Mouse (Mus musculus): ENCODE data around the gene Cdk2ap2. TPM values are rescaled to one million over a fixed set of nuclear protein-coding genes. Genes with fewer than 3 reads are reported as not detected.

Gene Cdk2ap2
- polyA plus RNA-seq, 1 experiment from 2014 or later = 79.2 TPM

- ATAC-seq (ENCODE audit: low FRiP score) (no peak), DNase-seq (ENCODE audit: low spot score) (no peak)
- H3K4me1 ChIP-seq (replicated peaks; ENCODE audit: control insufficient read depth, insufficient read depth, low read length) = peaks cover 30% of the 10 kb centered on the region
- H3K9me3 ChIP-seq (ENCODE audit: control insufficient read depth, low read length) = no peaks in the 10 kb centered on the region
- WGBS = 88% methylated on average over 3 of the region's 3 CpGs
- H3K36me3 ChIP-seq (replicated peaks; ENCODE audit: control insufficient read depth, insufficient read depth) = peaks cover 27% of the 10 kb centered on the region
- H3K27me3 ChIP-seq (ENCODE audit: control insufficient read depth, insufficient read depth, low read length) = peaks cover 9% of the 10 kb centered on the region; the same call in 1 of the 2 replicates
- no peak overlapping the region for H3K4me2 ChIP-seq (replicated peaks)
- H3K9ac ChIP-seq = no peak overlapping the region
- no peak overlapping the region for H3K4me3 ChIP-seq (replicated peaks; ENCODE audit: low read length)
- H3K27ac ChIP-seq = no peak overlapping the region
These were observed 6.8 kb downstream of the Cdk2ap2 start for GRCm38 (mm10) chr19:4103792-4104191.

GRCm38 (mm10) chr19:4104675-4105194 lies 7.8 kb downstream of the Cdk2ap2 start:
- Histone ChIP-seq H3K9me3 (ENCODE audit: control insufficient read depth, low read length) (no peaks in the 10 kb centered on the region), H3K4me3 (replicated peaks; ENCODE audit: low read length) (no peak overlapping the region), H3K27ac (no peak overlapping the region), H3K4me1 (replicated peaks; ENCODE audit: control insufficient read depth, insufficient read depth, low read length) (peaks cover 20% of the 10 kb centered on the region), H3K9ac (no peak overlapping the region), H3K36me3 (replicated peaks; ENCODE audit: control insufficient read depth, insufficient read depth) (peaks cover 30% of the 10 kb centered on the region), H3K27me3 (ENCODE audit: control insufficient read depth, insufficient read depth, low read length) (peaks cover 9% of the 10 kb centered on the region; the same call in 1 of the 2 replicates), H3K4me2 (replicated peaks) (no peak overlapping the region)
- DNase-seq (ENCODE audit: low spot score) = no peak
- ATAC-seq (ENCODE audit: low FRiP score) = no peak
- 91% methylated on average over 16 of the region's 16 CpGs for WGBS

GRCm38 (mm10) chr19:4106654-4107053 lies 9.7 kb downstream of the Cdk2ap2 start:
- H3K27me3 ChIP-seq (ENCODE audit: control insufficient read depth, insufficient read depth, low read length) = peaks cover 4% of the 10 kb centered on the region; the same call in 1 of the 2 replicates
- no peaks in the 10 kb centered on the region for H3K9me3 ChIP-seq (ENCODE audit: control insufficient read depth, low read length)
- no peak overlapping the region for H3K4me3 ChIP-seq (replicated peaks; ENCODE audit: low read length)
- no peak overlapping the region for H3K27ac ChIP-seq
- DNase-seq (ENCODE audit: low spot score) (no peak), ATAC-seq (ENCODE audit: low FRiP score) (no peak)
- no peak overlapping the region for H3K9ac ChIP-seq
- H3K4me1 ChIP-seq (replicated peaks; ENCODE audit: control insufficient read depth, insufficient read depth, low read length) = peaks cover 5% of the 10 kb centered on the region; the same call in 1 of the 2 replicates
- peaks cover 46% of the 10 kb centered on the region for H3K36me3 ChIP-seq (replicated peaks; ENCODE audit: control insufficient read depth, insufficient read depth)
- no peak overlapping the region for H3K4me2 ChIP-seq (replicated peaks)
- 91% methylated on average over 14 of the region's 14 CpGs for WGBS

- Histone ChIP-seq H3K27me3 (ENCODE audit: control insufficient read depth, insufficient read depth, low read length) (no peaks in the 10 kb centered on the region), H3K4me2 (replicated peaks) (no peak overlapping the region), H3K4me1 (replicated peaks; ENCODE audit: control insufficient read depth, insufficient read depth, low read length) (no peaks in the 10 kb centered on the region), H3K36me3 (replicated peaks; ENCODE audit: control insufficient read depth, insufficient read depth) (peaks cover 60% of the 10 kb centered on the region), H3K27ac (no peak overlapping the region), H3K4me3 (replicated peaks; ENCODE audit: low read length) (no peak overlapping the region), H3K9ac (no peak overlapping the region), H3K9me3 (ENCODE audit: control insufficient read depth, low read length) (no peaks in the 10 kb centered on the region)
- ATAC-seq (ENCODE audit: low FRiP score) (no peak), DNase-seq (ENCODE audit: low spot score) (no peak)
- 86% methylated on average over 9 of the region's 9 CpGs for WGBS
These were observed 11.6 kb downstream of the Cdk2ap2 start for GRCm38 (mm10) chr19:4108535-4108934.

GRCm38 (mm10) chr19:4112063-4112960 lies 15.3 kb downstream of the Cdk2ap2 start:
- H3K4me1 ChIP-seq (replicated peaks; ENCODE audit: control insufficient read depth, insufficient read depth, low read length) = no peaks in the 10 kb centered on the region
- no peak overlapping the region for H3K9ac ChIP-seq
- no peaks in the 10 kb centered on the region for H3K9me3 ChIP-seq (ENCODE audit: control insufficient read depth, low read length)
- H3K36me3 ChIP-seq (replicated peaks; ENCODE audit: control insufficient read depth, insufficient read depth) = peaks cover 87% of the 10 kb centered on the region
- no peak for ATAC-seq (ENCODE audit: low FRiP score)
- H3K27ac ChIP-seq = no peak overlapping the region
- 96% methylated on average over 26 of the region's 26 CpGs for WGBS
- H3K4me3 ChIP-seq (replicated peaks; ENCODE audit: low read length) = no peak overlapping the region
- no peak for DNase-seq (ENCODE audit: low spot score)
- H3K27me3 ChIP-seq (ENCODE audit: control insufficient read depth, insufficient read depth, low read length) = no peaks in the 10 kb centered on the region
- no peak overlapping the region for H3K4me2 ChIP-seq (replicated peaks)

- no peak for ATAC-seq (ENCODE audit: low FRiP score)
- no peaks in the 10 kb centered on the region for H3K27me3 ChIP-seq (ENCODE audit: control insufficient read depth, insufficient read depth, low read length)
- no peak overlapping the region for H3K27ac ChIP-seq
- H3K9ac ChIP-seq = no peak overlapping the region
- H3K4me1 ChIP-seq (replicated peaks; ENCODE audit: control insufficient read depth, insufficient read depth, low read length) = no peaks in the 10 kb centered on the region
- peaks cover 85% of the 10 kb centered on the region for H3K36me3 ChIP-seq (replicated peaks; ENCODE audit: control insufficient read depth, insufficient read depth)
- no peaks in the 10 kb centered on the region for H3K9me3 ChIP-seq (ENCODE audit: control insufficient read depth, low read length)
- DNase-seq (ENCODE audit: low spot score) = no peak
- H3K4me3 ChIP-seq (replicated peaks; ENCODE audit: low read length) = no peak overlapping the region
- 77% methylated on average over 13 of the region's 13 CpGs for WGBS
- no peak overlapping the region for H3K4me2 ChIP-seq (replicated peaks)
These were observed 16.3 kb downstream of the Cdk2ap2 start for GRCm38 (mm10) chr19:4113186-4113805.

GRCm38 (mm10) chr19:4113806-4114230 lies 16.8 kb downstream of the Cdk2ap2 start:
- Histone ChIP-seq H3K27me3 (ENCODE audit: control insufficient read depth, insufficient read depth, low read length) (no peaks in the 10 kb centered on the region), H3K27ac (no peak overlapping the region), H3K4me3 (replicated peaks; ENCODE audit: low read length) (no peak overlapping the region), H3K36me3 (replicated peaks; ENCODE audit: control insufficient read depth, insufficient read depth) (peaks cover 80% of the 10 kb centered on the region), H3K9me3 (ENCODE audit: control insufficient read depth, low read length) (no peaks in the 10 kb centered on the region), H3K9ac (no peak overlapping the region), H3K4me2 (replicated peaks) (no peak overlapping the region), H3K4me1 (replicated peaks; ENCODE audit: control insufficient read depth, insufficient read depth, low read length) (no peaks in the 10 kb centered on the region)
- no peak for DNase-seq (ENCODE audit: low spot score)
- WGBS = 80% methylated on average over 5 of the region's 5 CpGs
- no peak for ATAC-seq (ENCODE audit: low FRiP score)

GRCm38 (mm10) chr19:4114551-4114950 lies 17.6 kb downstream of the Cdk2ap2 start:
- Histone ChIP-seq H3K4me1 (replicated peaks; ENCODE audit: control insufficient read depth, insufficient read depth, low read length) (no peaks in the 10 kb centered on the region), H3K27me3 (ENCODE audit: control insufficient read depth, insufficient read depth, low read length) (no peaks in the 10 kb centered on the region), H3K27ac (no peak overlapping the region), H3K36me3 (replicated peaks; ENCODE audit: control insufficient read depth, insufficient read depth) (peaks cover 79% of the 10 kb centered on the region), H3K9ac (no peak overlapping the region), H3K4me2 (replicated peaks) (no peak overlapping the region), H3K4me3 (replicated peaks; ENCODE audit: low read length) (no peak overlapping the region), H3K9me3 (ENCODE audit: control insufficient read depth, low read length) (no peaks in the 10 kb centered on the region)
- ATAC-seq (ENCODE audit: low FRiP score) = no peak
- WGBS = 93% methylated on average over 10 of the region's 10 CpGs
- no peak for DNase-seq (ENCODE audit: low spot score)

GRCm38 (mm10) chr19:4115144-4115543 lies 18.2 kb downstream of the Cdk2ap2 start:
- no peaks in the 10 kb centered on the region for H3K27me3 ChIP-seq (ENCODE audit: control insufficient read depth, insufficient read depth, low read length)
- DNase-seq (ENCODE audit: low spot score) = no peak
- H3K4me1 ChIP-seq (replicated peaks; ENCODE audit: control insufficient read depth, insufficient read depth, low read length) = 0 out of 2 replicates have a peak, but pooled peaks cover under 1% of the 10 kb centered on the region
- no peak overlapping the region for H3K27ac ChIP-seq
- no peak overlapping the region for H3K9ac ChIP-seq
- H3K36me3 ChIP-seq (replicated peaks; ENCODE audit: control insufficient read depth, insufficient read depth) = peaks cover 73% of the 10 kb centered on the region
- H3K9me3 ChIP-seq (ENCODE audit: control insufficient read depth, low read length) = no peaks in the 10 kb centered on the region
- no peak overlapping the region for H3K4me3 ChIP-seq (replicated peaks; ENCODE audit: low read length)
- H3K4me2 ChIP-seq (replicated peaks) = no peak overlapping the region
- WGBS = 97% methylated on average over 10 of the region's 10 CpGs
- no peak for ATAC-seq (ENCODE audit: low FRiP score)

Measured in hindbrain, embryonic 14.5 days (tissue).